Mouse (Mus musculus) ES-E14 (cell line): ENCODE results near the gene Trim25.

Source experiments
- CHD2 ChIP-seq: IDR thresholded peaks from 2 replicates; pipeline ENCODE4 v1.6.1; 2014; ENCODE audit warnings: mild to moderate bottlenecking, low read depth, low read length, inconsistent platforms
- MAFK ChIP-seq: IDR thresholded peaks from 2 replicates; pipeline ENCODE4 v1.6.1; 2014; ENCODE audit warnings: mild to moderate bottlenecking, low read depth, low read length, inconsistent platforms; ENCODE audit not compliant: insufficient read depth
- ZNF384 ChIP-seq: IDR thresholded peaks from 2 replicates; pipeline ENCODE4 v1.6.1; 2012; ENCODE audit warnings: low read depth, low read length, inconsistent platforms

DNA sequence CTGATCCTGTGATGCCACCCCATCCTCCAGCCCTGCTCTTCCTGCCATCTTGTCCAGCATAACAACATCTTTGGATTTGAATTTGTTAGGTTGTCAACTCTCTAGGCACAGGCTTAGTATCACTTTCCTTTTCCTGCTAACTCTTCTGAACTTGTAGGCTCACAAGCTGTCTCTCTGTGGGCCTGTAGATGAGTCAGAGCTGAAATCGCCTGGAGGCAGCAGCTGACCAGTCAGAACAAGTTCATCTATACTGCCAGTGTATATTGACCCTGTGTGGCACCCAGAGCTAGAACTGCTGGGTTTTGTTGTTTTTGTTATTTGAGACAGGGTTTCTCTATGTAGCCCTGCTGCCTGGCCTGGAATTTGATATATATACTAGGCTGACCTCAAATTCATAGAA is 32.0 kb downstream of the Trim25 start:
- TF ChIP-seq CHD2 (no peak), ZNF384 (no peak), MAFK (no peak)
